Mouse (Mus musculus) bone marrow macrophage, adult 2 months (primary cell): ENCODE measurements around the gene Fam234b.

ENCODE experiments used
- CTCF ChIP-seq: IDR thresholded peaks from 2 replicates; pipeline ENCODE4 v1.5.1; 2012; ENCODE audit warnings: low read depth, mild to moderate bottlenecking, low read length, moderate library complexity
- POLR2A ChIP-seq: IDR thresholded peaks from 2 replicates; pipeline ENCODE4 v1.6.1; 2012; ENCODE audit warnings: mild to moderate bottlenecking, low read depth, low read length, borderline replicate concordance

DNA sequence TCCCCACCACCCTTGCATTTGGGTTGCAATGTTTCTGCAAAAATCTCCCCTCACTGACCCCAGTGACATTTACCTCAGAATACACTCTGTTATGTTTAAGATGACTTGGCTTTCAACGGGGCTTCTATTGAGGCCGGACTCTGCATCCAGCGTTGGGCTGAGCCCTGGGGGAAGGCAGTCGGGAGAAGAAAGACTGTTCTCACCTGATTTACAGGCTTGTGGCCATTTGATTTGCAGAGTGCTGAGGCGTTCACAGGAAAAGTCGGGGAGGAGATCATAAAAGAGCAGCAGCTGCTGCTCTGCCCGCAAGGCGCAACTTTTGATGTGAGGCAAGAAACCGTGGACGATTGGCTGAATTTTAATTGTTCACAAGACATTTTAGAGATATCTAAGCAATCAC is 82.1 kb downstream of the Fam234b start:
- TF ChIP-seq CTCF (no peak), POLR2A (no peak)
